Mouse (Mus musculus): Measurements from ENCODE around the gene Ddit4l. TPM values are rescaled to one million over a fixed set of nuclear protein-coding genes. Genes with fewer than 3 reads are reported as not detected.
A peak's percentile ranks its signal among the peaks of the same experiment; 100 is the strongest.
"Not testable (repeated sequence)": the region's sequence is repeated elsewhere in the genome, so short reads cannot be mapped to it uniquely, and the experiment has no call there.

Ddit4l gene
- total RNA-seq (2021) = 10 to 100 TPM in 1 of 2 experiments, 1 to 10 TPM in 1; 2.6 to 14.1 TPM
- long read RNA-seq, experiment 1, transcript Ddit4l-201 (3 exons, 2,722 nt) = major isoform, 14 of 14 reads
- long read RNA-seq, experiment 1, partial matches to known transcripts = 0 of 14 reads
- long read RNA-seq, experiment 1, other reads (novel, unspliced or antisense) = 0 of 14 reads
- long read RNA-seq, experiment 2, transcript Ddit4l-201 (3 exons, 2,722 nt) = major isoform, 26 of 27 reads
- long read RNA-seq, experiment 2, partial matches to known transcripts = 0 of 27 reads
- long read RNA-seq, experiment 2, other reads (novel, unspliced or antisense) = 1 of 27 reads

- not testable (repeated sequence) for DNase-seq
Observed at GRCm38 (mm10) chr3:137621312-137621711, at the start of gene Ddit4l. Gene Ddit4l (plus strand): TSS chr3:137621612.

DNA sequence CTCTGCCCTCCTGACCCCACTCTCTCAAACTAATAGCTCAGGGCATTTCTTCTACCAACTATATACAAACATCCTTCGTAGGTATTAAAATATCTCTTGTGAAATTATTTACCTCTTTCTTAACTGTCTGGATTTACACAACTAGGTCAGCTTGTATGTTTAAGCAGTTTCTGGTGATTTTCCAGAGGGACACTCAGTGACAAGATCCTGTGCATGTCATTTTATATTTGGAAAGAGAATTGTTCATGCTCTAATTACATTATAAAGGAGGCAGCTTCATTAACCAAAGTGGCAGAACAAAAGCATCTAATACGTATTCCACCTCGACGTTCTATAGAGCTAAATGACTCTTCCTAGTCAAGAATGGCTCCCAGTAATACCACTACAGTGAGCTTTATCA lies 45.3 kb upstream of the Ddit4l start:
- no peak for DNase-seq

GRCm38 (mm10) chr3:137586376-137586969 lies 34.9 kb upstream of the Ddit4l start:
- DNase-seq = no peak

GRCm38 (mm10) chr3:137589811-137590210 lies 31.6 kb upstream of the Ddit4l start:
- no peak for DNase-seq

- no peak for DNase-seq
Observed at GRCm38 (mm10) chr3:137594332-137594905, 27.0 kb upstream of the Ddit4l start.

DNA sequence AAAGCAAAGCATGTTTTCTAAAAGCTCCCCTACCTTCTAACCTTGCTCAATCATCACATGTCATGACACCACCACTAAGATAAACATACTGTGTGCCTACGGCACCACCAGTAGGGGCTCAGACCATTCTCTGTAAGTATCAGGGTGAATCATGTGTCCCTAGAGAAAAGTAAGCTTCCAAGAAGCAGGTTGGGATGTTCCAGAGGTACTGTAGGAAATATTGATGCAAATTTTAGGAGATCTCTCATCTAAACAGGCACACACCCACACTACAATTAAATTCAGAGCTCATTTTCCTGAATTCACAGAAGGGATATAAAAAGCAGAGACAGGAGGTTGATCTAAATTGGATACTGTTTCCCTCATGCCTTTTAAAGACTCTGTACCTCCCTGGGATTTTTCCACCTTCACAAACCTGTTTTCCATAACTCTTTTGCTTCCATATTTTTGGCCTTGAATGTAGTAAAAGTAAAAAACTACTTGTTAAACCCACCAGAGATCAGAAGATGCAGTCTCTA lies 12.4 kb upstream of the Ddit4l start:
- DNase-seq = no peak

GRCm38 (mm10) chr3:137610457-137611109 lies 10.8 kb upstream of the Ddit4l start:
- no peak for DNase-seq

DNA sequence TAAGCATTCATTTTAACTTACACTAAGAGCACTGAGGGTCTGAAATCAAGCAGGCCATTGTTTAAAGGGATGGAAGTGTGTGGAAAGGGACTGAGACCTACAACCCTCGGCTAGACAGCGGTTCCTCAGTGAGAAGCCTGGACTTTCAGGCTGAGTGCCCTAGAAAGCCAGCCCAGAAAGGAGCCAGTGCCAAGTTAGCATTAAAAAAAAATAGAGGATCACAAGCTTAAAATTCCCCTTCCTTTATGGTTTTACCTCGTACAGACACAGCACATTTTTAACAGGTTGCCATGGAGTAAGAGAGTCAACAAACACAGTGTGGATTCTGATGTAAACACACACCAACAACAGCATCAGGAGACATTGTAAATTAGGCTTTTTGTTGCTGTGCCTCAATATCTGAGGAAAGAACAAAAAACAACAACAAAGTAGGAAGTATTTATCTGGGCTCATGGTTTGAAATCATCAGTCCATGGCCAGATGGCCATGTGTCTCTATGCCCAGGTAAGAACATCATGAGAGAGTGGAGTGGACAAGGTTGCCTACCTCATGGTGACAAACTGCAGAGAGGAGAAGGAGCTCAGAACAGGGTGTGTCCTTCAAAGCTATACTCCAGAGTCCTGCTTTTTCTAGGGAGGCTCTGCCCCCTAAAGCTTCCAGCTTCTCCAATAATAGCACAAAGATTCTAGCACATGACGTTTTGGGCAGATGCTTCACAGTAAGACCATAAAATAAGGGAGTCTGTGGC lies 10.1 kb upstream of the Ddit4l start:
- no peak for DNase-seq

DNA sequence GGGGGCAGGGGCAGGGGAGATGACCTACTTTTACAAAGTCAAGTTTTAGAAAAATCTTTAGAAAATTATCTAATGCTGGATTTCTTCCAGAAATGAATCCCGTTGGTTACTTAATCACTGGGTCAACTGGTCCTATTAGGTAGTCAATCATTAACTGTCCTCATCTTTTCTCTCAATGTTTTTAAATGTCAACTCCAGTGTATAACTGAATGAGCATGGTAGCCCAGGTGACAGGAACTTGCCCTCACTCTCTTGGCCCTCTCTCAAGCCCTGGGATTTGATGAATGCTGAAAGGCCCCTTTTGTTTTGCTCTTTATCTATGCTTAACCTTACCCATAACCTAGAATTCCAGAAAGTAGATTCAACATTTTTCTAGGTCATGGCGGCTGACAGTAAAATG lies 9.4 kb upstream of the Ddit4l start:
- DNase-seq = no peak

- no peak for DNase-seq
Observed at GRCm38 (mm10) chr3:137620540-137620939, 872 bp upstream of the Ddit4l start.

- DNase-seq = no peak
Observed at GRCm38 (mm10) chr3:137622091-137622490, 679 bp downstream of the Ddit4l start.

DNA sequence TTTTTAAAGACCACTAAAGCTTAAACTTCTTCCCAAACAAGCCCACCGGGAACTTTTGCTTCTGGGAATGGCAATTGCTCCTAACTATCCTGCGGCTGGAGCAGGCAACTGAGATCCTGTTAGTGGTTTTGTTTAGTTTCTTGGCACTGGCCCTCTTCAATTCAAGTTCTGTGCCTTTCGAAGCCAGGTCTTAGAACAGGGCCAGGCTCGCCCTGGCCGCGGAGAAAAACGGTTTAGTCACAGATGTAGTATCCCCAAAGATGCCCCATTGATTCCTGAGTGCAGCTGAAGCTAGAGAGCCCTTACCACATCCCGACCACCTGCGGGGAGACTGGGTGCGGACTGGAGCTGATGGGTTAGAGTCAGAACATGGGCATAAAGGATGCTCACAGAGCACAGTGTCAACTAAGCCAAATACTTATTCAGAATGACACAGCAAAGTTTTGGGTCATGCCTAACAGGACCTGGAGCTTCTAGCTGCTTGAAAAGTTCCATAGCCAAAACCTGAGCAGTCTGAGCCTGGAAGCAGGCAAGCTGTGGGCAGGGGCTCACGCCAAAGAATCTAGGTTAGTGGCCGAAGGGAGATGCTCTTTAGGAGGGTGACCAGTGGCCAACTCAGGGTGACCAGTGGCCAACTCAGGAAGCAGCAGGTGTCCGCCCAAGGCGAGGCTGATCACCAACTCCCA lies 1.6 kb downstream of the Ddit4l start:
- no peak for DNase-seq

DNA sequence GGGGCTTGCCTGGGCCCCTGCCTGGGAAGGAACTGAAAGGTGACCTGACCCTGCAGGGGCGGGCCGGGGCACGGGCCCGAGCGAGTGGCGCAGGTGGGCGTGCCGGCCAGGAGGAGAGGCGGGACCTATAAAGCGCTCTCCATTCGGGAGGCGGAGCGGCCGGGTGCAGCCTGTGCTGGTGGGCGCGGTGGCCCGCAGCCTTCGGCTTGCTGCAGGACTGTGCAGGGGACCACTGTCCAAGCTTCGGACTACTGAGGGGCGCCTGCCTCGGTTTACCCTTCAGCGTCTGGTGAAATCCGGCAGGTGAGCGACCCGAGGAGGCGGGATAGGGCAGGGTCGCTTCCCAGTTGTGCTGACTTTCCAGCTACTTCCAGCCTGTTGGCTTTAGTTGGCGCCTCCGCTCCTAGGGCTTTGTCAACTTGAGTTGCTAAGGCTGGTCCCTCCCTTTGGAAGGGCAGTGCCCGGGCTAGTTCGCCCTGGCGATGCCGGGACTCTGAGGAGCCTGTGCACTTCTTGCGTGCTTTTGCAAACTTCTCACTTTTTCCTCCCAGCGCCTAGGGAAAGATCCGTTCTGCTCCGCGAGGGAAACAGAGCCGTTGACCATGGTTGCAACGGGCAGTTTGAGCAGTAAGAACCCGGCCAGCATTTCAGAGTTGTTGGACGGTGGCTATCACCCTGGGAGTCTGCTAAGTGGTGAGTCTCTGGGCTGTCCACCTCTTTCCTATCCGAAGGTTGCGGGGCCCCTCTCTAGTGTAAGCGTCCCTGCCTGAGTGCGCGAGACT lies 2.4 kb downstream of the Ddit4l start:
- peak; percentile 74 for DNase-seq

GRCm38 (mm10) chr3:137625054-137625453 lies 3.6 kb downstream of the Ddit4l start:
- no peak for DNase-seq

- no peak for DNase-seq
Observed at GRCm38 (mm10) chr3:137633726-137634125, 12.3 kb downstream of the Ddit4l start.

- DNase-seq = no peak
Observed at GRCm38 (mm10) chr3:137636571-137636970, 15.2 kb downstream of the Ddit4l start.

GRCm38 (mm10) chr3:137641238-137641637 lies 19.8 kb downstream of the Ddit4l start:
- no peak for DNase-seq

- no peak for DNase-seq
Observed at GRCm38 (mm10) chr3:137642137-137642536, 20.7 kb downstream of the Ddit4l start.

DNA sequence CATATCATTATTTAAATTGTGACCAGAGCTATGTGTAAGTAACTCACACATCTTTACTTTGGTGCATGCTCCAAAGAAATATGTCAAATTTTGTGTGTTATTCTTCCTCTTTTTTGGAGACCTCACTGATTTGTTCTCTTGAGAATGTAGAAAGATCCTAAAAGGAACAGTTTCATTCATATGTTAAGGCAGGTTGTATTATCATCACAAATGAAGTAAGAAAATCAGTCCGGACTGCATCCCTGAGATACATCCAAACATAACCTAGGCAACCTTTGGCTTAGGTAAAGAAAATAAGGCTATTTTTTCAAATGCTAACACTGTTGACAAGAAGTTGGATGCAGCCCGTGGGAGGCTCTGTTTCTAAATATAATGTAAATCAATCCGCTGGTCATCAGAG lies 21.2 kb downstream of the Ddit4l start:
- DNase-seq = no peak

- no peak for DNase-seq
Observed at GRCm38 (mm10) chr3:137644081-137644480, 22.7 kb downstream of the Ddit4l start.

DNA sequence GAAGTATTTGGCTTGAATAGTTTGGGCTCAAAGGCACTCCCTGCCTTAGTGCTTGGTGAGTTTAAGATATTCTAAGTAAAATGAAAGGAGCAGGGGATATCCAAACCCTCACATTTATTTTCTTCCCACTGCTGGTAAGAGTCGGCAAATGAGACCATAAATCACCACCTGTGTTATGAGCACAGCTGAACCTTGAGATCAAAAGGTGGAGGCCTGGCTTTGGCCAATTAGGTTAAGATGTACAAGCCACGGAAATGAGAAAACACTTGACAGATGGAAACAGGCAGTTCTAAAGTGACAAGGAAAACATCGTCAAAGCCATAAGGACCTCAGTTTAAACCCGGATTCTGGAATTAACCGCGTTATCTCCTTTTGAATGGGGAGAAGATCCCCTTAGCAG lies 23.5 kb downstream of the Ddit4l start:
- no peak for DNase-seq
